Comparison of ENCODE assay signal across 7 mouse cellular contexts in the genomic region with DNA sequence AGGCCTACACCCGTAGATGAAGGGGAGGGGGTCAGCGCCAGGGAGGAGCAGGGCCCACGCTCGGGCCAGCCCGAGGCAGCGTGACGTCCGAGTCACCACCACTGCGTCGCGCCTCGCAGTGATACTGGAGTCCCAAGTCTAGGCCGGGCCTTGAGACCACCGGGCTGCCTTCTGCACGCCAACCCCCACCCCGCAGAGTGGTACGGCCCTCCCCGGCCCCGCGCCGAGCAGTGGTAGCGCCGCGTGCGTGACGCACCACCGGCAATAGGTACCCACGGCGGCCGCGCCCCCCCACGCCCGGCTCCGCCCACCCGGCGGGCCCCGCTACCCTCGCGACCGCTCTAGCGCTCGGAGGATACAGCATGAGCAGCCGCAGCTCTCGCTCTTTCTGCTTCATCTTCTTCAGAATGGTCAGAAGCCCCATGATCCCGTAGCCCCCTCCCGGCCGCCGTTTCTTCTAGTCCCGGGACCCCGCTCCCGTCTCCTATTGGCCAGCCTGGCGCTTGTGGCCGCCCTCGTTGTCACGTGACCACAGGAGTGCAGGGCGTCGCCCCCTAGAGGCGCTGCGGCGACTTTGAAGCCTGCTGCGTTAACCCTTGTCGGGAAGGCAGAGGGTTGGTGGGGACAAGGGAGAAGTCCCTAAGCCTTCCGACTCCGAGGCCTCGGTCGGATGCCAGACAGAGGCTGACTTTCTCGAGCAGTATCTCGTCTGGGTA. TPM values are rescaled to one million over a fixed set of nuclear protein-coding genes. Genes with fewer than 3 reads are reported as not detected.
DNase-seq lines count a peak whose midpoint lies in the region; ATAC-seq lines count a peak whose summit lies in the region.

A gene (plus strand): TSS at position 306 of the 716 bp plus-strand sequence.

- peak; percentile 79 for ATAC-seq in granulocyte monocyte progenitor cell, adult 5-6 weeks (replicated peaks; ENCODE audit: poor library complexity, severe bottlenecking)
- ATAC-seq in midbrain, embryonic 13.5 days: peak; percentile 96

- H3K4me2 ChIP-seq in midbrain, embryonic 13.5 days (replicated peaks): peak within 1 kb of the TSS; percentile 84

- H3K27me3 ChIP-seq in limb, embryonic 10.5 days (ENCODE audit: low read depth, poor library complexity, severe bottlenecking): no peaks in the 10 kb centered on the region
- H3K27me3 ChIP-seq in midbrain, embryonic 13.5 days: no peaks in the 10 kb centered on the region

- H3K4me1 ChIP-seq in limb, embryonic 10.5 days: peaks cover 19% of the 10 kb centered on the region
- peaks cover 11% of the 10 kb centered on the region for H3K4me1 ChIP-seq in midbrain, embryonic 13.5 days (replicated peaks)

- peak within 1 kb of the TSS; percentile 85 for H3K9ac ChIP-seq in midbrain, embryonic 13.5 days (replicated peaks)

- peak within 1 kb of the TSS; percentile 71 for H3K4me3 ChIP-seq in limb, embryonic 10.5 days
- H3K4me3 ChIP-seq in midbrain, embryonic 13.5 days (replicated peaks): peak within 1 kb of the TSS; percentile 55

- WGBS in limb, embryonic 10.5 days: under 1% methylated on average over 68 of the region's 68 CpGs
- WGBS in midbrain, embryonic 13.5 days: under 1% methylated on average over 68 of the region's 68 CpGs

- H3K36me3 ChIP-seq in limb, embryonic 10.5 days: peaks cover 22% of the 10 kb centered on the region
- H3K36me3 ChIP-seq in midbrain, embryonic 13.5 days: peaks cover 28% of the 10 kb centered on the region

- H3K27ac ChIP-seq in limb, embryonic 10.5 days: peak within 1 kb of the TSS; percentile 98
- H3K27ac ChIP-seq in midbrain, embryonic 13.5 days: peak within 1 kb of the TSS; percentile 96

- no peaks in the 10 kb centered on the region for H3K9me3 ChIP-seq in limb, embryonic 10.5 days (replicated peaks)
- H3K9me3 ChIP-seq in midbrain, embryonic 13.5 days: no peaks in the 10 kb centered on the region

- peak; percentile 88 for DNase-seq in adrenal gland, adult 8-10 months
- DNase-seq in embryo, embryonic 9.5 days (ENCODE audit: extremely low spot score): peak; percentile 95
- peak; percentile 92 for DNase-seq in kidney, adult 11 months
- peak; percentile 98 for DNase-seq in limb, embryonic 10.5 days (ENCODE audit: low spot score)
- DNase-seq in spleen, adult 12 weeks (ENCODE audit: low spot score): peak; percentile 94

RNA-seq across cellular contexts. Expression of the gene that starts here (rescaled TPM):
- 1 to 10 TPM; 1.4 to 3.5 (median 2.7) TPM for total RNA-seq in adrenal gland, adult 8-10 months (2022)
- total RNA-seq in granulocyte monocyte progenitor cell, adult 5-6 weeks (2014; fragmentation: Nextera tagmentation): 5.1 TPM in 1 of 2 replicates, not detected in the other
- total RNA-seq in granulocyte monocyte progenitor cell, adult 5-6 weeks (2017): 0.77 and 2.3 TPM in 2 replicates
- not detected in 2 replicates for polyA plus RNA-seq in limb, embryonic 10.5 days (2016; fragmentation: Nextera tagmentation; extraction: Ambion mirVana)
- polyA plus RNA-seq in midbrain, embryonic 13.5 days (2015; fragmentation: Nextera tagmentation; extraction: Ambion mirVana): 0.27 TPM in 1 of 2 replicates, not detected in the other

Comparison
In these comparisons a context has a peak if more than half of its experiments do, and no peak if none do; other contexts are left out.
1. Peak in every context shown above with its lines: DNase-seq, ATAC-seq, H3K4me3 ChIP-seq and H3K27ac ChIP-seq.
2. Peak in DNase-seq, H3K4me3 ChIP-seq and H3K27ac ChIP-seq in limb, embryonic 10.5 days; RNA of the gene not detected or under 1 TPM.
3. Peak in ATAC-seq, H3K4me3 ChIP-seq, H3K27ac ChIP-seq, H3K9ac ChIP-seq and H3K4me2 ChIP-seq in midbrain, embryonic 13.5 days; RNA of the gene not detected or under 1 TPM.